Mouse (Mus musculus) 3T3-L1 (cell line): ENCODE measurements around the gene Scyl2.

ENCODE experiments used
- DNase-seq: peaks from one replicate; pipeline ENCODE4 v3.0.0-alpha.2; 2015; ENCODE audit warnings: low read depth, low spot score

The Scyl2 gene

DNA sequence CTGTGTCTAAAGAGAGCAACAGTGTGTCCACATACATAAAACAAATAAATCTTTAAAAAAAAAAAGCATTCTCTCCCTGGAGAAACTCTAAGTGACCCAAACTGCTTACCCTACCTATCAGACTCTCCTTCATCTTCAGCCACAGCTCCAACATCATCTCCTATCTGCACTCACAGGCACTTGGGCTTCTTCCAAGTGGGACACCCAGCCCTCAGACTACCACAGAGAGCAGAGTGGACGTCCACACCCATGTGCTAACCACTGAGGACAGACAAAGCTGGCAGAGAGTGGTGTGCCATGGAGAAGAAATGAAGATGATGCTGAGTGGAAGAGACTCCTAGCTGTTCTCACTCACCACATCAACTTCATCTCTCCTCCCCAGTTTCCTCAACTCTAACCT, 90.6 kb downstream of the Scyl2 start:
- no peak for DNase-seq

DNA sequence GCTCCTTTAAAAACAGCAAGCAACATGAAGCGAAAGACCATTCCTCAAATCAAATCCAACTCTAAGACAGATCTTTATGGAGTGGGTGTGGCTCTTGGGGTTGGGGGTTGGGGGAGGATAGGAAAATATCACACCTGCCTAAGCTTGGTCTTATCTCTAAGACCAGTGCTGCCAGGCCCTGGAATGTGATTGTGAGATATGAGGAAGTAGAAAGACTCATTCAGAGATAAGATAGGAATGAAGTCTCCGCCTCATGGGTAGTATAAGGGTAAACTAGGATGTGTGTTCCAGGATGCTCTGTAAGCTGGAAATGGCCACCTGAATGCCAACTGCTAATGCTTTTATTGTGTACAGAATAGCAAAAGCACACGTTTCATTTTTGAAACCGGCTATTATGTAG, 91.8 kb downstream of the Scyl2 start:
- no peak for DNase-seq

DNA sequence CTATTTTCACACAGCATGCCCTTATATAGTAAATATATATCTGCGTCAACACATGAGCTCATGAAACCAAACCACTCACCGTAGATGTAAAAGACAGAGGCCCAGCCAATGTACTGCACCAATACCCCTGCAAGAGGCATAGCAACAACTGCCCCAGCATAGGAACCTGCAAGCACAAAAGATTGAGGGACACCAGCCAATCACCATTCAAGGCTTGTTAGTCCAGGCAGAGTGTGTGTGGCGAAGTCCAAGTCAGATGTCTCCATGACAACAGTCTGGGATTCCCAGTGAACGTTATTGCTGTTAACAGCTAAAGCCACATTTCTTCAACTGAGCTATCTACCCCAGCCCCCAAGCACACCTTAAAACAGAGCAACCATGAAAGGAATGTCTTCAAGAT, 93.3 kb downstream of the Scyl2 start:
- no peak for DNase-seq

DNA sequence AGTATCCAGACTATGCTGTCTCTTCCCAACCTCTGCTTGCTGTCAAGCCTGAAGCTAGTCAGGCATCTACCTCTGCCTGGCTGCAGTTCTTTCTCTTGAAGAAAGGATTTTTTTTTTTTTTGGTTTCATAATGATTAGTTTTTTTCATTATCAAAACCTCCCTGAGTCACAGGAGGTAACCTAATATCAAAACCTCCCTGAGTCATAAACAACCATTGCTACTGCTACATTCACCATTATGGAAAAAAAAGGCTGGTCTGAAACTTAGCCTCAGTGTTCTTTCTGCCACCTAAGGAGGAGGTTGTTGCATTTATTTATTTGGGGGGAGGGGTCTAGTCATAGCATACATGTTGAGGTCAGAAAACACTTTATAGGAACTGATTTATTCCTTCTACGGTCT, 96.2 kb downstream of the Scyl2 start:
- no peak for DNase-seq
